Mouse (Mus musculus) liver, postnatal 0 days (tissue): ENCODE data around the gene Nlrc3.

Experiments
- CTCF ChIP-seq: sonication (generic); IDR thresholded peaks from 2 replicates; pipeline ENCODE4 v1.5.1; 2016; ENCODE audit warnings: antibody characterized with exemption, low read depth
- EP300 ChIP-seq: IDR thresholded peaks from 2 replicates; pipeline ENCODE4 v1.6.1; 2016; ENCODE audit warnings: antibody characterized with exemption, low read depth, mild to moderate bottlenecking

DNA sequence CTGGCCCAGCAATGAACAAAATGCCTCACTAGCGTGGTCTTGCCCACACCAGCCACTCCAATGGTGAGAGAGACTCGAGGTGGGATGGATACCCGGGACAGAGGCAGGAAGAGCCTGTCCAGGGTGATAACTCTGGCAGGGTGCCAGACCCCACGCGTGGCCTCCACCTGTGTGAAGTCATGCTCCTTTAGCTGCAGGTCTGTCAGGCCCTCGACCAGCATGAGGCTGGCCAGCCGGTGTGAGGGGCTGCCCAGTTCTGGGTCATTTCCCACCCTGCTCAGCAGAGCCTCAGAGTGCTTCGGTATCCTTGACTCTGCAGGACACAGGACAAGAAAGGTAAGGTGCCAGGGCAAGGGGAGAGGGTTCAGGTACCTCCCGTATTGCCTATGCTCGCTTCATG lies 11.4 kb downstream of the Nlrc3 start:
- TF ChIP-seq CTCF (no peak), EP300 (no peak)
